Mouse (Mus musculus) liver, embryonic 14 days (tissue): ENCODE measurements around the gene Tnxb. TPM values are rescaled to one million over a fixed set of nuclear protein-coding genes. Genes with fewer than 3 reads are reported as not detected.

Experiments
- polyA plus RNA-seq: library from polyadenylated mRNA; depleted of rRNA; stranded (reverse); fragments of >200 nt; gene quantifications from 2 replicates; pipeline ENCODE4 v1.2.3, GENCODE M21; 2012; rRNA removed

Tnxb gene
- polyA plus RNA-seq, result 0.14 and 0.15 TPM in 2 replicates

GRCm38 (mm10) chr17:34670235-34670634, at the start of gene Tnxb:
Gene Tnxb (plus strand): TSS chr17:34670535.

GRCm38 (mm10) chr17:34627943-34628643, 42.2 kb upstream of the Tnxb start, which contains the start of gene Ppt2:
Gene Ppt2 (minus strand): TSS chr17:34628510.

GRCm38 (mm10) chr17:34629221-34629751, 41.0 kb upstream of the Tnxb start, which contains the start of gene Prrt1:
Gene Prrt1 (plus strand): TSS chr17:34629533.

GRCm38 (mm10) chr17:34644608-34645007, 25.7 kb upstream of the Tnxb start, which contains the start of gene Fkbpl:
Gene Fkbpl (plus strand): TSS chr17:34644764.

GRCm38 (mm10) chr17:34646906-34647787, 23.2 kb upstream of the Tnxb start, which contains the start of gene Atf6b:
Gene Atf6b (plus strand): TSS chr17:34647146.

GRCm38 (mm10) chr17:34743719-34744118, 73.4 kb downstream of the Tnxb start, which contains the start of gene C4b:
Gene C4b (minus strand): TSS chr17:34743882.

Other genes starting within 250 kb of the Tnxb start
- gene Btnl4, start 193.2 kb upstream of the Tnxb start, polyA plus RNA-seq, result not detected in 2 replicates
- gene Btnl6, start 153.2 kb upstream of the Tnxb start, polyA plus RNA-seq, result not detected in 2 replicates
- gene Notch4, start 106.3 kb upstream of the Tnxb start, polyA plus RNA-seq, result 0.58 and 0.70 TPM in 2 replicates
- 3.5 and 4.0 TPM in 2 replicates for gene Gpsm3, start 80.7 kb upstream of the Tnxb start, polyA plus RNA-seq
- gene Pbx2, start 79.3 kb upstream of the Tnxb start, polyA plus RNA-seq, result 21.8 and 22.1 TPM in 2 replicates
- gene Ager, start 72.7 kb upstream of the Tnxb start, polyA plus RNA-seq, result 1.3 and 1.4 TPM in 2 replicates
- 49.5 and 53.6 TPM in 2 replicates for gene Rnf5, start 66.8 kb upstream of the Tnxb start, polyA plus RNA-seq
- gene Agpat1, start 66.3 kb upstream of the Tnxb start, polyA plus RNA-seq, result 29.1 and 33.0 TPM in 2 replicates
- 0.37 and 0.54 TPM in 2 replicates for gene Egfl8, start 54.6 kb upstream of the Tnxb start, polyA plus RNA-seq
- 8.7 and 11.0 TPM in 2 replicates for gene Ppt2, start 42.0 kb upstream of the Tnxb start, polyA plus RNA-seq
- 0.02 and 0.03 TPM in 2 replicates for gene Prrt1, start 41.0 kb upstream of the Tnxb start, polyA plus RNA-seq
- 1.6 and 1.7 TPM in 2 replicates for gene Fkbpl, start 25.8 kb upstream of the Tnxb start, polyA plus RNA-seq
- 13.3 and 14.6 TPM in 2 replicates for gene Atf6b, start 23.4 kb upstream of the Tnxb start, polyA plus RNA-seq
- gene C4b, start 73.3 kb downstream of the Tnxb start, polyA plus RNA-seq, result 2.5 and 3.3 TPM in 2 replicates
- 0.03 TPM in 1 of 2 replicates, not detected in the other for gene Cyp21a1, start 134.0 kb downstream of the Tnxb start, polyA plus RNA-seq
- 15.6 and 17.8 TPM in 2 replicates for gene Stk19, start 166.4 kb downstream of the Tnxb start, polyA plus RNA-seq
- gene Dxo, start 166.5 kb downstream of the Tnxb start, polyA plus RNA-seq, result 22.0 and 28.0 TPM in 2 replicates
- gene Skiv2l, start 179.7 kb downstream of the Tnxb start, polyA plus RNA-seq, result 19.0 and 22.2 TPM in 2 replicates
- gene Nelfe, start 179.9 kb downstream of the Tnxb start, polyA plus RNA-seq, result 43.8 and 44.0 TPM in 2 replicates
- gene Cfb, start 192.0 kb downstream of the Tnxb start, polyA plus RNA-seq, result 157 and 169 TPM in 2 replicates
- 5.7 and 6.1 TPM in 2 replicates for gene Zbtb12, start 208.9 kb downstream of the Tnxb start, polyA plus RNA-seq
- gene Gm20547, start 211.5 kb downstream of the Tnxb start, polyA plus RNA-seq, result not detected in 2 replicates
- 14.2 and 18.4 TPM in 2 replicates for gene C2, start 227.7 kb downstream of the Tnxb start, polyA plus RNA-seq
- gene Ehmt2, start 227.9 kb downstream of the Tnxb start, polyA plus RNA-seq, result 27.3 and 28.0 TPM in 2 replicates
- 1.1 and 1.3 TPM in 2 replicates for gene Slc44a4, start 243.9 kb downstream of the Tnxb start, polyA plus RNA-seq